Mouse (Mus musculus) stomach, embryonic 16.5 days (tissue): ENCODE measurements around the gene Pate2. TPM values are rescaled to one million over a fixed set of nuclear protein-coding genes. Genes with fewer than 3 reads are reported as not detected.
"Not testable (repeated sequence)": the region's sequence is repeated elsewhere in the genome, so short reads cannot be mapped to it uniquely, and the experiment has no call there.

Experiments
- ATAC-seq: fragments of 200-750 bp; cut with Nextera tagmentation; 2 replicates; pipeline ENCODE4 v1.8.0; 2017; ENCODE audit warnings: moderate number of reproducible peaks, moderate TSS enrichment; ENCODE audit not compliant: insufficient read depth, low FRiP score
- H3K27ac ChIP-seq: fragments of 300-500 bp; sonication (generic); 2 replicates; pipeline ENCODE4 v1.5.1; 2014; ENCODE audit warnings: low read length
- H3K27me3 ChIP-seq: fragments of 300-500 bp; sonication (generic); 2 replicates; pipeline ENCODE4 v1.6.1; 2014; ENCODE audit warnings: low read length, control low read depth, mixed read lengths; ENCODE audit not compliant: control insufficient read depth, insufficient read depth
- H3K36me3 ChIP-seq: fragments of 300-500 bp; sonication (generic); 2 replicates; pipeline ENCODE4 v1.6.1; 2014; ENCODE audit warnings: low read length; ENCODE audit not compliant: control insufficient read depth, insufficient read depth
- H3K4me1 ChIP-seq: fragments of 300-500 bp; sonication (generic); 2 replicates; pipeline ENCODE4 v1.6.1; 2014; ENCODE audit warnings: low read length, control low read depth, mixed read lengths; ENCODE audit not compliant: control insufficient read depth, insufficient read depth
- H3K4me2 ChIP-seq: fragments of 300-500 bp; sonication (generic); 2 replicates; pipeline ENCODE4 v1.6.1; 2014; ENCODE audit warnings: low read depth, low read length, mixed read lengths
- H3K4me3 ChIP-seq: fragments of 300-500 bp; sonication (generic); replicated peaks from 2 replicates; pipeline ENCODE4 v1.5.1; 2014; ENCODE audit warnings: mild to moderate bottlenecking, low read length
- H3K9ac ChIP-seq: fragments of 300-500 bp; sonication (generic); 2 replicates; pipeline ENCODE4 v1.6.1; 2014; ENCODE audit warnings: low read length
- H3K9me3 ChIP-seq: fragments of 300-500 bp; sonication (generic); replicated peaks from 2 replicates; pipeline ENCODE4 v1.6.1; 2016; ENCODE audit warnings: low read length, control low read depth; ENCODE audit not compliant: control insufficient read depth
- WGBS: fragments of 180-500 bp; shearing (Covaris S2); extraction: QIAGEN DNeasy Blood & Tissue Kit; methylation state at CpG from one replicate; pipeline ENCODE4 v1.1.7; 2014; 5-methylcytosine and 5-hydroxymethylcytosine counted together
- polyA plus RNA-seq: library from polyadenylated mRNA; unstranded; fragments of >200 nt; fragmentation: Nextera tagmentation; extraction: Ambion mirVana; gene quantifications from 2 replicates; pipeline ENCODE4 v1.2.1, GENCODE M21; 2015

Gene Pate2
- polyA plus RNA-seq, 1 experiment from 2014 or later: 0.57 TPM

DNA sequence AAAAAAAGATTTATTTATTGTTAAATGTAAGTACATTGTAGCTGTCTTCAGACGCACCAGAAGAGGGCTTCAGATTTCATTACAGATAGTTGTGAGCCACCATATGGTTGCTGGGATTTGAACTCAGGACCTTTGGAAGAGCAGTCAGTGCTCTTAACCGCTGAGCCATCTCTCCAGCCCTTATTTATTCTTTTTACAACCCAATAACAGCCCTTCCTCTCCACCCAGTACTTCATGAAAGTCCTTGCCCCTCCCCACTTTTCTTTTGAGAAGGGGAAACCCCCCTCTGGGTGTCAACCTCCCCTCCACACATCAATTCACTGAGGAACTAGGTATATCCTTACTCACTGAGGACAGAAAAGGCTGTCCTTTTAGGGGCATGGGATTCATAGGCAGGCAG, 46.7 kb downstream of the Pate2 start:
- not testable (repeated sequence) for ATAC-seq, H3K4me2 ChIP-seq, H3K36me3 ChIP-seq, H3K27ac ChIP-seq, H3K4me1 ChIP-seq, H3K4me3 ChIP-seq, H3K9ac ChIP-seq, H3K27me3 ChIP-seq, H3K9me3 ChIP-seq
- 66% methylated on average over 2 of the region's 2 CpGs for WGBS

DNA sequence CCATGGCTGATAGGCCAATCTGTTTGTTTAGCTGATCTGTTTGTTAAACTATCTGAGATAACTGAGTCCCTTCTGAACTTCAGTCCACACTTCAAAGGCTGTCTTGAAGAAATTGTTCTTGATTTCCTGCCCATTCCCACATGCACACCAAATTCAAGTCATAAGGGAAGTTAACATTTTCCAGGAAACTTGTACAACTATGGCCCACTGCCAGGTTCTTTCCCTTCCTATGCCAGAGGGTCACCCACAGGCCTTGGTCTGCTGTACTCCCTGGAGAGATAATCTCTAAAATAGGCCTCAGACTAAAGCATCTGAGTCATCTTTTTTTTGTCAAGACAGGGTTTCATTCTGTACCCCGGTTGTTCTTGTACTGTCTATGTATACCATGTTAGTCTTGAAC, 62.9 kb downstream of the Pate2 start:
- H3K27me3 ChIP-seq: no peaks in the 10 kb centered on the region
- WGBS: 79% methylated on average over 1 of the region's 1 CpGs
- no peak for ATAC-seq
- no peaks in the 10 kb centered on the region for H3K4me1 ChIP-seq
- H3K27ac ChIP-seq: no peak overlapping the region
- no peaks in the 10 kb centered on the region for H3K9me3 ChIP-seq
- no peak overlapping the region for H3K9ac ChIP-seq
- H3K4me2 ChIP-seq: no peak overlapping the region
- no peak overlapping the region for H3K4me3 ChIP-seq
- no peaks in the 10 kb centered on the region for H3K36me3 ChIP-seq

DNA sequence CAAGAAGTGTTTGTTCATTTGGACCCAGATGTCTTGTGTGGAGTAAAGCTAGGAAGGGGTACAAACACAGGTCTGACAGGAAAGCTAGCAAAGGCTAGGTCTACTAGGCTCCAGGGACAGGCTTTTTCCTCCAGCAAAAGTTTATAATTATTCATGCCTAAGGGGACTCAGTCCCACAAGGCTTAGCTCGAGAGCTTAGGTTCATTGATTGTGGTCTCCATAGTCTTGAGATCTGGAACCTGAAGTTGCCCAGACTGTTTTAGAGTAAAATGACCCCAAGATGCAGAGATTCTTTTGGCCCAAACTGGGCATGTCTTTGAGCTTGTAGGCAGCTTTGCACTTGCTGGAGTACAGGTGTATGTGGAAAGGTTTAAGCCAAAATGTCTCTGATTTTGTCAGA, 78.0 kb downstream of the Pate2 start, which contains the start of gene Pate3:
Pate3 (minus strand) TSS at position 101 of the 400 bp plus-strand sequence.
- no peak for ATAC-seq
- Histone ChIP-seq H3K9me3 (no peaks in the 10 kb centered on the region), H3K27ac (no peak within 1 kb of the TSS), H3K4me2 (no peak within 1 kb of the TSS), H3K4me1 (no peaks in the 10 kb centered on the region), H3K27me3 (no peaks in the 10 kb centered on the region), H3K36me3 (no peaks in the 10 kb centered on the region), H3K4me3 (no peak within 1 kb of the TSS), H3K9ac (no peak within 1 kb of the TSS)
- 69% methylated on average over 1 of the region's 1 CpGs for WGBS

DNA sequence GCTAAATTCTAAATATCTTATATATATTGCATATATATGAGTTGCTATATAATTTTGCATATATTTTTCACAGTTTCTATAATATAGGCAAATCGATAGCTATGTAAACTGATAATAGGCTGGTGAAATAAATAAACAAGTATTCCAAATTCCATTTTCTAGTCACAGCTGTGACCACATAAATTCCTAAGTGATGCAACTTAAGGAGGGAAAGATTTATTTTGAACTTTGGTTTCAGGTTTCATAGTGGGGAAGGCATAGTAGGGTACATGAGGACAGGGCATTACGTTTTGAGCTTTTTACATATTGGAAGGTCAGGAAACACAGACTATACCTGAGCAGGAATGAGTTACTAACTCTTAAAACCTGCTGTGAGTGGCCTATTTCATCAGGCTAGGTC, 103.5 kb downstream of the Pate2 start:
- no peaks in the 10 kb centered on the region for H3K27me3 ChIP-seq

DNA sequence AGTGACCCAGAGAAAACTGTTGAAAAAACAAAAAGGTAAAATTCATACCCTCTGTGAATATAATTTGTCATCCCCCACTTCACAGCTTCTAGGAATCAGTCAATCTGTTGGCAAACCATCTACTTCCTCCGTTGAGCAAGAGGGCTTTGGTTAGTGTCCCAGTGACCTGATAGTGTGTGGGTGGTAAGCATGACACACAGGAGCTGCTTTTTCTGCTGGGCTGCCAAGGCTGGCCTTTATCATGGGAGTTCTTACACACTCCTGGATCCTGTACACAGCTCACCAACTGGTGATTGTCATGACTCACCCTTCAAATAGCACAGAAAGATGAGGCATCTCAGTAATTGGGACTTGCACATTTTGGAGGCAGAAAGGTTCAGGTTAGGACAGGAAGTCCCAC, 116.9 kb downstream of the Pate2 start, which contains the start of gene Pate1:
Pate1 (minus strand) TSS at position 378 of the 400 bp plus-strand sequence.
- no peak for ATAC-seq
- Histone ChIP-seq H3K4me1 (no peaks in the 10 kb centered on the region), H3K9me3 (no peaks in the 10 kb centered on the region), H3K27ac (no peak within 1 kb of the TSS), H3K9ac (no peak within 1 kb of the TSS), H3K4me2 (no peak within 1 kb of the TSS), H3K27me3 (no peaks in the 10 kb centered on the region), H3K4me3 (no peak within 1 kb of the TSS), H3K36me3 (no peaks in the 10 kb centered on the region)
- 33% methylated on average over 1 of the region's 1 CpGs for WGBS

More for the DNA sequence above, 103.5 kb downstream of the Pate2 start:
- 83% methylated on average over 2 of the region's 2 CpGs for WGBS
- Histone ChIP-seq H3K4me2 (no peak overlapping the region), H3K9ac (no peak overlapping the region), H3K27ac (no peak overlapping the region), H3K4me1 (no peaks in the 10 kb centered on the region), H3K4me3 (no peak overlapping the region), H3K9me3 (no peaks in the 10 kb centered on the region), H3K36me3 (no peaks in the 10 kb centered on the region)
- no peak for ATAC-seq

DNA sequence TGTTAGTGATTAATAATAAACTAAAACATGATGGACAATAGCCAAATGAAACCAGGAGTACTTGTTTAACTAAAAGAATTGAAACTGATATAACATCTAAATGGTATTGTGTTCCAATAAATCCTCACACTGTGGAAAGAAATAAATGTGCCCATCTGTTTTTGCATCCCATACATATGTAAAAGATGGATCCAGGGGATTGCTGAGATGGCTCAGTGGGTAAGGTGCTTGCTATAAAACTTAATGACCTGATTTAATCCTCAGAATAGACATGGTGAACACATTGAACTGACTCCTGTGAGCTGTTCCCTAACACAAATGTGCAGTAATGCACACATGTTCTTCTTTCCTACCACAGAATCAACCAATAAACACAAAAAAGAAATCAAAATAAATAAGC, 121.8 kb downstream of the Pate2 start:
- Histone ChIP-seq H3K36me3 (no peaks in the 10 kb centered on the region), H3K9me3 (no peaks in the 10 kb centered on the region), H3K27ac (no peak overlapping the region), H3K4me1 (no peaks in the 10 kb centered on the region), H3K4me3 (no peak overlapping the region), H3K9ac (no peak overlapping the region), H3K27me3 (no peaks in the 10 kb centered on the region), H3K4me2 (no peak overlapping the region)
- no peak for ATAC-seq

DNA sequence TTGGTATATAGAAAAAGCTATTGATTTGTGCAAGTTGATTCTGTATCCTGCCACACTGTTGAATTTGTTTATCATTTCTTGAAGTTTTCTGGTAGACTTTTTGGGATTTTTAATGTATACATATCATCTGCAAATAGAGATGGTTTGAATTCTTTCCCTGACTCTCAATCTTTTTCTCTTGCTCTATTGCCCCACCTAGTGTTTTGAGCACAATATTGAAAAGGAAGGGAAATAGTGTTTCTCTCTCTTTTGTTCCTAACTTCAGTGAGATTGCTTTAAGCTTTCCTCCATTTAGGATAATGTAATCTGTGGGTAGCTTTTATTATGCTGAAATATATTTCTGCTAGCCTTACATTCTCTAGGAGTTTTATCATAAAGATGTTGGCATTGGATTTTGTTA, 137.2 kb downstream of the Pate2 start:
- Histone ChIP-seq H3K9ac (no peak overlapping the region), H3K27ac (no peak overlapping the region), H3K4me1 (no peaks in the 10 kb centered on the region), H3K9me3 (no peaks in the 10 kb centered on the region), H3K27me3 (no peaks in the 10 kb centered on the region), H3K4me2 (no peak overlapping the region), H3K4me3 (no peak overlapping the region), H3K36me3 (no peaks in the 10 kb centered on the region)
- ATAC-seq: no peak

Other genes with a start within 250 kb of the Pate2 start
- 7.6 TPM in 2 replicates for gene Cdon, start 149.2 kb upstream of the Pate2 start, polyA plus RNA-seq
- not detected in 2 replicates for gene Gm1113, start 52.0 kb upstream of the Pate2 start, polyA plus RNA-seq
- gene Ddx25, start 11.8 kb upstream of the Pate2 start, polyA plus RNA-seq: 1.2 and 1.4 TPM in 2 replicates
- gene Pus3, start 11.7 kb upstream of the Pate2 start, polyA plus RNA-seq: 16.9 and 17.1 TPM in 2 replicates
- 10.4 and 12.0 TPM in 2 replicates for gene Hyls1, start 114 bp downstream of the Pate2 start, polyA plus RNA-seq
- gene Pate4, start 41.7 kb downstream of the Pate2 start, polyA plus RNA-seq: not detected in 2 replicates
- gene Pate3, start 77.9 kb downstream of the Pate2 start, polyA plus RNA-seq: not detected in 2 replicates
- gene Pate1, start 117.1 kb downstream of the Pate2 start, polyA plus RNA-seq: not detected in 2 replicates
- not detected in 2 replicates for gene Gm17677, start 170.8 kb downstream of the Pate2 start, polyA plus RNA-seq
- gene Gm17727, start 207.8 kb downstream of the Pate2 start, polyA plus RNA-seq: not detected in 2 replicates
- not detected in 2 replicates for gene Gm27235, start 219.8 kb downstream of the Pate2 start, polyA plus RNA-seq
- not detected in 2 replicates for gene D730048I06Rik, start 219.8 kb downstream of the Pate2 start, polyA plus RNA-seq